Mouse (Mus musculus) spleen, postnatal 10 days (tissue): ENCODE measurements around the gene Cyb561a3.
"Not testable (repeated sequence)": the region's sequence is repeated elsewhere in the genome, so short reads cannot be mapped to it uniquely, and the experiment has no call there.

Experiments
- DNase-seq, 2 experiments: peaks; one replicate each; pipeline ENCODE4 v3.0.0; 2021 to 2022; ENCODE audit warnings: low spot score in 2 of 2

The Cyb561a3 gene

DNA sequence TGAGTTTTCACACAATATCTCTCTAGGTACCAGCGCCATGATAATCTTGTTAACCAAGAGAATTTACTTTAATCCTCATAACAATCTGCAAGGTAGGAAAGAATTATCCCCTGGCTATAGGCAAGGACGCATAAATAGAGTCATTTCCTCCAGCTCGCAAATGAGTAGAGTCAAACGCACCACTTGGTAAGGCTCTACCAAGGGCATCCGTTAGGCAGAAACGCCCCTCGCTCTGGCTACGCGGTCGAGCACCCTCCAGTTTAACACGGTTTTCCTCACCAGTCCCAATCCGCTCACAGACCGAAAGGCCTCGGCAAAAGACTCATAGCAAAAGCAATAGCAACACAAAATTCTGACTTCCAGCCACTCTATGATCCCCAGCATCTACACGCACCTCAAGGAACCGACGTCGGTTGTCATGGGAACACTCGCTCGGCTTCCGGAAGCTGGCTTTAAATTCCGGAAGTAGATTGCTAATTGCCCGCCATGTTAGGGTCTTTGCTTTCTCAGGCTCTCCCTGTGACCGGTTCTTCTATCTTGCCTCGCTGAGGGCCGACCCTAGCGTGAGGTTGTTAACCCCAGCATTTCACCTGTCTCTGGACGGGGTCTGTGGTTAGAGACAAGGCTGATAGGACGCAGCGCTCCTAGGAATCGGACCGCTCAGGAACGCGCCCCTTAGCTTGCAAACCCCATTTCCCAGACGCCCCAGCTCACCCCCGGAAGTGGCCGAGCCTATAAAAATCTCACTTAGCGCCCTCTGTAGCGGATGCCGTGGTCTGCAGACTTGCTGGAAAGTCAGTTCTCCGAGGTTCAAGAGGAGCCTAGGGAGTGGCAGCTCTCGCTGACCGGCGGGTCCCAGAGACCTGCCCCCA lies at the start of gene Cyb561a3, which contains the start of gene Tmem138:
Gene Cyb561a3, plus strand, starts transcription at position 483 of the 872 bp plus-strand sequence.
Gene Tmem138, minus strand, starts transcription at position 673 of the 872 bp plus-strand sequence.
- peak; percentile 87 to 92 for DNase-seq

DNA sequence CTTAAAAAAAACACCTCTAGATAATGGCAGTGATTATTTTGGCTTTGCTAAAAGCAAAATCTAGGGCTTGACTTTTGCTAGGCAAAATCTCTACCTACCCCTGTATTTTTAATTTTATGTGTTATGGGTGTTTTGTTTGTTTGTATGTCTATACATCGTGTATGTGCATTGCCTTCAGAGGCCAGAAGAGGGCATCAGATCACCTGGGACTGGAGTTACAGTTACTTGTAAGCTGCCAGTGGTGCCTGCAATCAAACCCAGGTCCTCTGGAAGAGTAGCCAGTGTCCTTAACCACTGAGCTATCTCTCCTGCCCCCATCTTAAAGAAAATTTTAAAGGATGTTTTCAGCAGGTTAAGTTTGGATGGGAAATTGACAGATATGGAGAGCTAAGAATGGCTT lies 46.9 kb upstream of the Cyb561a3 start:
- no peak for DNase-seq

DNA sequence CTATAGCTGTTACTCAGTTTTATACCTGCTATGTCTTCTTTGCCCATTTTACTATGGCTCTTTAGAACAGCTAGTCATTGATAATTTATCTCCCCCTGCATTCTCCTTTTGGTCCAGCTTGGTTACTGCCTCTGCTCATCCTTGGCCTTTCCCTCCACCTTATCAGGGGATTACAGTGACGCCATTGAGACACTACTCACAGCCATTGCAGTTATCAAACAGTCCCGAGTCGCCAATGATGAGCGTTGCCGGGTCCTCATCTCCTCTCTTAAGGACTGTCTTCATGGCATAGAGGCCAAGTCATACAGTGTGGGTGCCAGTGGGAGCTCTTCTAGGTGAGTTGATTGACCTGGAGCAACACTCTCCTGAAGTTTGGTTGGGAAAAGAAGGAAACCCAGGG lies 37.5 kb upstream of the Cyb561a3 start:
- DNase-seq, result no peak

- DNase-seq, result peak; percentile 74 to 91
Observed at GRCm38 (mm10) chr19:10555624-10556510, 21.1 kb upstream of the Cyb561a3 start, which contains the start of gene Tmem216. Gene Tmem216, minus strand, starts transcription at chr19:10556238.

- no peak for DNase-seq
Observed at GRCm38 (mm10) chr19:10557001-10557400, 20.0 kb upstream of the Cyb561a3 start.

DNA sequence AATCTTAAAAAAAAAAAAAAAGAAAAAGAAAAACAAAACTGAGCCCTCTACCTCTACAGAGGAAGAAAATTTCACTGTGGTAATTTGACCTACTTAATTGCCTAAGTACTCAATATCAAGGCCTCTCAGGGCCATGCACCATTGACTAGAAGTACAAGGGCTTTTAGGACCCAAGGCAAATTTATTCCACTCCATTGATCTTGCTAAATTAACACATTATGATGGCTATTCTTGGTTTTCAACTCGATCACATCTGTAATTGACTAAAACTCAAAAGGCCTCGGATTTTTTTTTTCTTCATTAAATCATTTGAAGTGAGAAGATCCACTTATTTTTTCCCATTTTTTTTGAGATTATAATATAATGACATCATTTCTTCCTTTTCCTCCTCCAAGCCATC lies 19.5 kb upstream of the Cyb561a3 start:
- DNase-seq, result no peak

GRCm38 (mm10) chr19:10557837-10558375 lies 19.1 kb upstream of the Cyb561a3 start:
- not testable (repeated sequence) for DNase-seq

GRCm38 (mm10) chr19:10560108-10560507 lies 16.9 kb upstream of the Cyb561a3 start:
- DNase-seq, result no peak

- DNase-seq, result no peak
Observed at GRCm38 (mm10) chr19:10561558-10562314, 15.2 kb upstream of the Cyb561a3 start.

GRCm38 (mm10) chr19:10562351-10562750 lies 14.6 kb upstream of the Cyb561a3 start:
- DNase-seq, result no peak

- no peak for DNase-seq
Observed at GRCm38 (mm10) chr19:10564278-10564677, 12.7 kb upstream of the Cyb561a3 start.

GRCm38 (mm10) chr19:10565217-10565616 lies 11.8 kb upstream of the Cyb561a3 start:
- no peak for DNase-seq

- no peak for DNase-seq
Observed at GRCm38 (mm10) chr19:10569627-10570026, 7.3 kb upstream of the Cyb561a3 start.

DNA sequence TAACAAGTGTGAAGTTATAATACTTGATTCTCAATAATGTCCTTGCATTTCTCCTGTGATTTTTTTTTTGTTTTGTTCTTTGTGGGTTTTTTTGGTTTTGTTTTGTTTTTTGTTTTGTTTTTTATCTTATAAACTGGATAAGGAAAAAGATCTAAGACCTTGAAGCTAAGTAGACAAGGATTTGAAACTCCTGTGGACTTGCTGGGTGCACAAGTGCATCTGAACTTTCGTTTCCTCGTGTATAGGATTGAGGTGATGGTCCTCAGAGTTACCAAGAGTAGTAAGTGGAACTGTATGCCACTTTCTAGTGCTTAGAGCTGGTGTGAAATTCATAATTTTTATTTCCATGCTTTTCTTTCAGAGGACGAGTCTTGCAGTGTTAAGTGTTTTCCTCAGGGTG lies 3.1 kb downstream of the Cyb561a3 start:
- peak in 1 of 2 experiments; percentile 10 for DNase-seq

- DNase-seq, result peak in 1 of 2 experiments; percentile 16
Observed at GRCm38 (mm10) chr19:10580761-10581160, 3.8 kb downstream of the Cyb561a3 start.

GRCm38 (mm10) chr19:10581984-10582383 lies 5.0 kb downstream of the Cyb561a3 start:
- DNase-seq, result peak; percentile 20 to 64

DNA sequence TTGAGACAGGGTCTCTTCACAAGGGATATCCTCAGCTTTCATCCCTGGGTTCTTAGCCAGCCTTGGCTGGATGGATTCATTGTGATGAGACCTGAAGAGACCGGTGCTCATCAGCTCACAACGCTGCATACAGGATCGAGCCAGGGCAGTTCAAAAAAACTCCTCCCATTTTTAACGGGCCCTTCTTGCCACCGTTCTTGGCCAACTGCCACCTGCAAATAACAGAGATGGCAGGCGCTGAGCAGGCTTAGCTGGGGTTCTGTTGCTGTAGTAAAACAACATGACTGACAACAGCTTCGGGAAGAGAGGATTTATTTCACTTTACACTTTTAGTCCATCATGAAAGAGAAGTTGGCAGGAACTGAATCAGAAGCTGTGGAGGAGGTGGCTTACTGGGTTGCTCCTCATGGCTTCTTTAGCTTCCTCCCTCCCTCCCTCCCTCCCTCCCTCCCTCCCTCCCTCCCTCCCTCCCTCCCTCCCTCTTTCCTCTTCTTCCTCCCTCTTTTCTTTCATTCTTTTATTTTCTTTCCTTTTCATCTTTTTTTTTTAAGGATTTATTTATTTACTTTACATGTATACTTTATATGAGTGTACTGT lies 6.7 kb downstream of the Cyb561a3 start:
- peak; percentile 37 to 66 for DNase-seq

DNA sequence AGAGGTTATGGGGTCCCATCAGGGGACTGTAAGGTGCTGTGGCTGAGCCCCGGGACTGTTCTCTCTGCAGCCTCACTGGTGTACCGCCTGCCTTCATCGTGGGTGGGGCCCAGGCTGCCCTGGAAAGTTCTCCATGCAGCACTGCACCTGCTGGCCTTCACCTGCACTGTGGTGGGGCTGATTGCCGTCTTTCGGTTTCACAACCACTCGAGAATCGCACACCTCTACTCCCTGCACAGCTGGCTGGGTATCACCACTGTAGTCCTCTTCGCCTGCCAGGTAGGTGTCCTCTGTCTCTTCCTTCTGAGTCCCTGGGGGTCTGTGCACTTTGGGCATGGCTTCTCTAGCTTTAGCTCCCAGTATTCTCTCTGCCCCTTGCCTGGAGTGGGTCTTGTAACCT lies 8.1 kb downstream of the Cyb561a3 start:
- peak in 1 of 2 experiments; percentile 58 for DNase-seq

DNA sequence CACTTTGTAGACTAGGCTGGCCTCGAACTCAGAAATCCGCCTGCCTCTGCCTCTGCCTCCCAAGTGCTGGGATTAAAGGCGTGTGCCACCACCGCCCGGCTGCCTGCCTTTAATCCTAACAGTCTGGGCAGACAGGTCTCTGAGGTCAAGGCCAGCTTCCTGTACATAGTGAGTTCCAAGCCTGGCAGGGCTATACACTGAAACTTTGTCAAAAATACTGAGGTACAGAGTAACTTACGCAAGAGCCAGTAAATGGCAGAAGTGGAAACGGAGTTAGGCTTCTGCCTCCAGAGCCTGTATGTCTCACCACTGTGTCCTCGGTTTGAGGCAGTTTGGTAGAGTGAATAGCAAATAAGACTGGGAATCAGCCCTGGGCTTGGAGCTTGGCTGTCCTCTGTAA lies 10.3 kb downstream of the Cyb561a3 start:
- no peak for DNase-seq

- DNase-seq, result peak in 1 of 2 experiments; percentile 12
Observed at GRCm38 (mm10) chr19:10589127-10589857, 12.3 kb downstream of the Cyb561a3 start.
